Mouse (Mus musculus): Measurements from ENCODE around the gene Gm9780.
"Not testable (repeated sequence)": the region's sequence is repeated elsewhere in the genome, so short reads cannot be mapped to it uniquely, and the experiment has no call there.

The Gm9780 gene

DNA sequence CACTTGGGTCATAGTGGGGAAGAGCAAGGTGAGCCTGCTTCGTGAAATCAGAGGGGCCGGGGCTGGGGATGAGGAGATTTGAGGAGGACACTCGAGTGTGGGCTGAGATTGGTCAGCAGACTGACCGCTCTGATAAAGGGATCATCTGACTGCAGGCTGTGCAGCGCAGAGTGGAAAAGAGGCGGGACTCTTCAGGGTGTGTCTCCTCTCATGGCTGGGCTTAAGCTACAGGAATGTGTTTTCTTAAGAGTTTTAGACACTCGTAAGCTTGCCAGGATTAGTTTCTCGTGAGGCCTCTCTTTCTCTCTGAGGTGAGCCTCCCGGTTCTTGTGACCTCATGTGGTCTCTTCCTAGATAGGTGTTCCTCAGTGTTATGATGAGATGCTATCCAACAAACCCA lies 21.0 kb downstream of the Gm9780 start:
- not testable (repeated sequence) for H3K36me3 ChIP-seq (ENCODE audit: control insufficient read depth, insufficient read depth, low read length, poor library complexity, severe bottlenecking); H3K27me3 ChIP-seq (ENCODE audit: control insufficient read depth, insufficient read depth, low read length, poor library complexity, severe bottlenecking); DNase-seq (ENCODE audit: low read depth, low spot score)

DNA sequence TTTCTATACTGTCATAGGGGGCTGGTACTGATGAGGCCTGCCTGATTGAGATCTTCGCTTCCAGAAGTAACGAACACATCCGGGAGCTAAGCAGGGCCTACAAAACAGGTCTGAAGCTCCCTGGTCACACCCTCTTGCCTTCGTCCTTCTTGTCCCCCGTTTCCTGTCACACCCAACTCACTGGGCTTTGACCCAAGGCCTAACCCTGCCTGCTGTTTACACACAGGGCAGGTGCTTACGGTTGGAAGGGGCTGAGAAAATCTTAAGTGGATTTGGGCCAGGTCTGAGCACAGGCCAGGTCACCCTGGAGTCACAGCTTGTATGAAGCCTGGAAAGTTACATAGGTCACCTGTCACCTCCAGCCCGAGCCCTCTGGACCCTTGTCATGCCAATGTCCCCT lies 26.1 kb downstream of the Gm9780 start:
- H3K27me3 ChIP-seq (ENCODE audit: control insufficient read depth, insufficient read depth, low read length, poor library complexity, severe bottlenecking); DNase-seq (ENCODE audit: low read depth, low spot score); H3K36me3 ChIP-seq (ENCODE audit: control insufficient read depth, insufficient read depth, low read length, poor library complexity, severe bottlenecking): not testable (repeated sequence)

DNA sequence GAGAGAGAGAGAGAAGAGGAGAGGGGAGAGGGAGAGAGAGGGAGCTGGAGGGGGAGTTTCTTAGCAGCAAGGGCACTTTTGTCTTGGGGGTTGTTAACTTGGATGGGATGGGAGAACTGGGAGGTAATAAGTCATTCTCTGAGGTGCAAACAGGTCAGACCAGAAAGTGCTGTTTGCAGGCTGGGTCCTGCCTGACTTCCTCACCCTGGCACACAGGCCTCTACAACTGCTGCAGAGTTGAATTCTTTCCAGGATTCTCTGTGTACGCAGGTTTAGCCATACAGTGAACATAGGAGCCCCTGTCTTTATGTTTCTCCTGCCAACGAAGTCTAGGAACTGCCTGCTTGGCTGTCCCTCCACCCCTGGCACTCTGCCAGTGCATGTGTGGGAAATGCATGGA lies 35.0 kb downstream of the Gm9780 start:
- DNase-seq (ENCODE audit: low read depth, low spot score); H3K36me3 ChIP-seq (ENCODE audit: control insufficient read depth, insufficient read depth, low read length, poor library complexity, severe bottlenecking); H3K27me3 ChIP-seq (ENCODE audit: control insufficient read depth, insufficient read depth, low read length, poor library complexity, severe bottlenecking): not testable (repeated sequence)

DNA sequence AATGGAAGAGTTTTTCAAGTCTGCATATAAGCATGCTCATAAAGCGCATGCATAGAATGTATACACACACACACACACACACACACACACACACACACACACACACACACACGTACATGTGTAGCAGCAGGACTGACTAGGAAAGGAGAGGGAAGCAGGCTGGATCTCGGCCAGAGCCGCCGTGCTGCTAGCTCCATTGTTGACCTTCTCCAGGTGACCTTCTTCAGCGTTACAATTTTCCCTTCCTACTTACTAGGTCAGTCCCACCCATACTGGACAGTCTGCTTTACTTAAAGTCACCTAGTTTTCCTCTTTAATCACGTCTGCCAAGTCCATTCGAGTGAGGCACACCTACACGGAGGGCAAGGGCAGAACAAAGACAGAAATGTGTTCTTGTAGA lies 60.6 kb downstream of the Gm9780 start:
- not testable (repeated sequence) for H3K36me3 ChIP-seq (ENCODE audit: control insufficient read depth, insufficient read depth, low read length, poor library complexity, severe bottlenecking); DNase-seq (ENCODE audit: low read depth, low spot score); H3K27me3 ChIP-seq (ENCODE audit: control insufficient read depth, insufficient read depth, low read length, poor library complexity, severe bottlenecking)

DNA sequence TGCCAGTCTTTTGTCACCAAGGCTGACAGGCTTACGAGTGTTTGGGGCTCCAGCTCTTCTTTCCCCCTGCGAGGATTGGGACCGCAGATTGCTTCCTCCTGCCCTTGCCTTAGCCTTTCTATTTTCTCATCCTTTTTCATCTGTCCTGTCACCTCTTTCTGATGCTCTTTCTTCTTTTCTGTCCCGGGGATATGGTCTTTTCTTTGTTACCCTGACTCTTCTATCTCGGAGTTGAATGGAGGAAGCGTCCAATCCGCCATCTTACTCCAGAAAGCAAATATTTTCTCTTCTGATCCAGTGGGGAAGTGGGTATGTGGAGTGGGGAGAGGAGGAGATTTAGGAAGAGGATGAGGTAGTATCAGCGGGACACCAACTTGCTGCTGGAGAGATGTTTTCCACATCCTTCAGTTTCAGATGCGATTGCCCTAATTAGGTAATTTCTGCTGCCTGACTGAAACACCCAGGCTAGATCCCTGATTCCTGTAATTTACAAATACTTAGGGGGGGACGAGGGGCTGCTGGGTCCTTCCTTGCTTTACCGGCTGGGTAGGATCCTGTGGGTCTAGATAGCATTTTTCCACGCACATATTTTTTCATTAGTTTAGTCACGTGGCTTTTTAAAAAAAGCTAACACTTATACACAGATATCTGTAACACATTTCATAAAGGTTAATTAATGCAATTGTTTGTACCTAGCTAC lies 63.1 kb downstream of the Gm9780 start:
- not testable (repeated sequence) for H3K36me3 ChIP-seq (ENCODE audit: control insufficient read depth, insufficient read depth, low read length, poor library complexity, severe bottlenecking); H3K27me3 ChIP-seq (ENCODE audit: control insufficient read depth, insufficient read depth, low read length, poor library complexity, severe bottlenecking); DNase-seq (ENCODE audit: low read depth, low spot score)

DNA sequence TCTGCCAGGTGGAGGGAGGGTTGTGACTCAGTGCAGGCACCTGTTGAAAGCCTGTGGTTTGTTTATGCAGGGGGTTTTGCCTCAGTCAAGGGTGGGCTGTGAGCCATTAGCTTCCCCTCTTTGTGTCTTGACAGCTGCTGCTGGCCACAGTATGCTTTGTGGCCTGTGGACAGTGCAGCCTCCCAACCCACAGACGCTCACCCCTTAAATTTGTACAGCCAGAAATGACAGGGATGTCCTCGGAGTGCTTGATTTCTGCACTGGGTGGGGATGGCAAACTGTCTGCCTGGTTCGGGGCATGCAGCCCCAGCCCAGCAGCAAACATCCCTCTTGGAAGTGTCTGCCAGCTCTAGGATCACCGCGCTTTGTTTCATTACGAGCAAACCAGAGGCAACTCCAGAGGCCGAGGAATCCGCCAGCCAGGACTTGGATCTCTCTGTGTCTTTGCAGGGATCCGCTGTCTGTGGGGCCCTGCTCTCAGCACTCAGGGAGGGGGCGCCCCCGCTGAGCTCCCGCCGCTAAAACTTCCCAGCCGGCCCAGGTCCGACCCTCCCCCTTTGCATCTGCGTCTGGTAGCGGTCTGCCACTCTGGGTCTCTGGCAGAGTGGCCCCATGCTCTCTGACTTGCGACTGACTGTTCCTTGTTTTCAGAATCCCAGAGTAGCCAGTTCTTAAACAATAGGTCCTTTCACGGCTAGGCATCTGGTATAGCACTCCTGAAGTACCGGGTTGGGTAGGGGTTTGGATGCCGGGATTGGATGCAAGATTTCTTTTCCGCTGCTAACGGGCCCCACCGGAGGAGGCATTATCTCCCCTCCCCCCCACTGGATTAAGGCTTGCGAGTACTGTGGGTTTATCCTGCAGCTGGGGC lies 63.9 kb downstream of the Gm9780 start, which contains the start of gene Duxbl1:
Gene Duxbl1, plus strand, starts transcription at position 207 of the 871 bp plus-strand sequence.
- H3K36me3 ChIP-seq (ENCODE audit: control insufficient read depth, insufficient read depth, low read length, poor library complexity, severe bottlenecking); DNase-seq (ENCODE audit: low read depth, low spot score); H3K27me3 ChIP-seq (ENCODE audit: control insufficient read depth, insufficient read depth, low read length, poor library complexity, severe bottlenecking): not testable (repeated sequence)
